Mouse (Mus musculus) hindbrain, embryonic 16.5 days (tissue): ENCODE results near the gene Cmip. TPM values are rescaled to one million over a fixed set of nuclear protein-coding genes. Genes with fewer than 3 reads are reported as not detected.
A peak's percentile ranks its signal among the peaks of the same experiment; 100 is the strongest.

ENCODE experiments used
- ATAC-seq: fragments of 200-750 bp; cut with Nextera tagmentation; 2 replicates; pipeline ENCODE4 v1.8.0; 2017; ENCODE audit warnings: moderate TSS enrichment, moderate library complexity
- H3K27ac ChIP-seq: fragments of 300-500 bp; sonication (generic); 2 replicates; pipeline ENCODE4 v1.5.1; 2014; ENCODE audit warnings: low read depth, mild to moderate bottlenecking, control low read depth, low read length, moderate library complexity
- H3K27me3 ChIP-seq: fragments of 300-500 bp; sonication (generic); replicated peaks from 2 replicates; pipeline ENCODE4 v1.6.1; 2014; ENCODE audit warnings: low read length; ENCODE audit not compliant: control insufficient read depth, insufficient read depth
- H3K36me3 ChIP-seq: fragments of 300-500 bp; sonication (generic); 2 replicates; pipeline ENCODE4 v1.6.1; 2014; ENCODE audit warnings: mild to moderate bottlenecking, low read length, moderate library complexity, mixed read lengths; ENCODE audit not compliant: control insufficient read depth, insufficient read depth
- H3K4me1 ChIP-seq: fragments of 300-500 bp; sonication (generic); 2 replicates; pipeline ENCODE4 v1.6.1; 2014; ENCODE audit warnings: low read depth, low read length; ENCODE audit not compliant: control insufficient read depth, insufficient read depth
- H3K4me2 ChIP-seq: fragments of 300-500 bp; sonication (generic); 2 replicates; pipeline ENCODE4 v1.6.1; 2014; ENCODE audit warnings: mild to moderate bottlenecking, low read length, control low read depth, moderate library complexity
- H3K4me3 ChIP-seq: fragments of 300-500 bp; sonication (generic); 2 replicates; pipeline ENCODE4 v1.5.1; 2014; ENCODE audit warnings: mild to moderate bottlenecking, low read length, control low read depth, moderate library complexity
- H3K9ac ChIP-seq: fragments of 300-500 bp; sonication (generic); 2 replicates; pipeline ENCODE4 v1.6.1; 2014; ENCODE audit warnings: low read depth, mild to moderate bottlenecking, control low read depth, low read length, moderate library complexity
- H3K9me3 ChIP-seq: fragments of 300-500 bp; sonication (generic); 2 replicates; pipeline ENCODE4 v1.6.1; 2014; ENCODE audit warnings: mild to moderate bottlenecking, low read length, moderate library complexity; ENCODE audit not compliant: control insufficient read depth
- WGBS: fragments of 180-500 bp; shearing (Covaris S2); extraction: QIAGEN DNeasy Blood & Tissue Kit; methylation state at CpG from one replicate; pipeline ENCODE4 v1.1.7; 2014; 5-methylcytosine and 5-hydroxymethylcytosine counted together
- polyA plus RNA-seq: library from polyadenylated mRNA; unstranded; fragments of >200 nt; fragmentation: Nextera tagmentation; extraction: Ambion mirVana; gene quantifications from 2 replicates; pipeline ENCODE4 v1.2.1, GENCODE M21; 2015

Cmip gene
- polyA plus RNA-seq, 1 experiment from 2014 or later, result 143 TPM

DNA sequence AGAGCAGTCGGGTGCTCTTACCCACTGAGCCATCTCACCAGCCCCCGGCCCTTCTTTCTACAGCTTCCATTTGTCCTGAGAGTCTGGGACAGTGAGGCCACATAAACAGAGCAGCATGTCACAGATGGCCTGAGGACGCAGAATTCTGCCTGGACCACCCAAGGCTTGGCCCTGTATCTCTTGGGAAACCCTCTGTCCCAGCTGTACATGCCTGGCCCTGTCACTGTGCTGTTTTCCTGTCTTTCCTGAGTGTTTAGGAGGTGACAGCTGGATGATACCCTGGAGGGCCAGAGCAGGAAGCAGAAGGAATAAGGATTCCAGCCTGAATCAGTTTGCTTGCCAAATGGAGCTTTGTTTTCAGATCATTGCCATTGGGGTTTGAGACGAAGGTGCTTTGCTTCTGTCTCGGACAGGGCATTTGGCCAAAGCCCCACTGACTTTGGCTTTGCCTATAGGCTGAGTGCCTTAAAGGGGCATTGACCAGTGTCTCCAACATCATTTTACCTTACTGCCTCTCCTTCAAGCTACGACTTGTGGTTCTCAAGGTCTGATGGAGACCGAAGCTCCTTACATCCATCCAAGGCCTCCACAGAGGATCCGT is 54.2 kb downstream of the Cmip start:
- H3K36me3 ChIP-seq, result no peaks in the 10 kb centered on the region
- WGBS, result 70% methylated on average over 8 of the region's 8 CpGs
- no peaks in the 10 kb centered on the region for H3K27me3 ChIP-seq
- no peak overlapping the region for H3K9ac ChIP-seq
- no peak overlapping the region for H3K4me2 ChIP-seq
- no peak overlapping the region for H3K4me3 ChIP-seq
- H3K4me1 ChIP-seq, result peaks cover 21% of the 10 kb centered on the region
- no peaks in the 10 kb centered on the region for H3K9me3 ChIP-seq
- peak overlapping the region; percentile 32; the same call in 1 of the 2 replicates for H3K27ac ChIP-seq
- no peak for ATAC-seq

DNA sequence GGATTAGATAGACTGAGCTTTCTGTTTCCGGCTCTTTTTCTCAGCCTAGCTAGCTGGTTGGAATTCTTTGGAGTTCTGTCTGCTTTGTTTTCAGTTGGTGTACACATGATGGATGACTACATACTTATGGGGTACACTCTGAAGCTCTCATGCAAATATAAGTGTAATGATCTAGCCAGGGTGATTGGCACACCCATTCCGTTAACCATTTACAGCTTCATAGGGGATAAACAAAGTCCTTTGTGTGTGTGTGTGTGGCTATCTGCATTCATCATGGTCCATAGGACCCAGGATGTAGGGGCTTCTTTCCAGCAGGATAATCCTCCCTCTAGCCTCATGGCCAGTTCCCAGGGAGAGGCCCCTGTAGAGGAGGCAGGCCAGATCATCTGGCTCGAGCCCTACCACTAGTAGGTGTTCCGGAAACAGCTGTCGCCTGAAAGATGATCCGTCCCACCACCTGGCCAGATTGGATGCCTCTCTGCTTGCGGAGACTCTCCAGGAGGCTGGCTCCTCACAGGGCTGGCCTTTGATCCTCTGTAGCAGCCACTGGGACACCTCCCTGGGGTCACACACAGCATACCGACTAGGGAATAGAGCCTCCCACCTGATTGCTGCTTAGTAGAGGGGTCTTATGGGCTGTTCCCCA is 57.6 kb downstream of the Cmip start:
- peak overlapping the region; percentile 19; the same call in 1 of the 2 replicates for H3K27ac ChIP-seq
- H3K9me3 ChIP-seq, result no peaks in the 10 kb centered on the region
- H3K4me1 ChIP-seq, result peaks cover 16% of the 10 kb centered on the region
- peak; percentile 24; the same call in 1 of the 2 replicates for ATAC-seq
- H3K4me2 ChIP-seq, result no peak overlapping the region
- H3K9ac ChIP-seq, result no peak overlapping the region
- H3K36me3 ChIP-seq, result no peaks in the 10 kb centered on the region
- WGBS, result 21% methylated on average over 8 of the region's 8 CpGs
- no peak overlapping the region for H3K4me3 ChIP-seq
- no peaks in the 10 kb centered on the region for H3K27me3 ChIP-seq

DNA sequence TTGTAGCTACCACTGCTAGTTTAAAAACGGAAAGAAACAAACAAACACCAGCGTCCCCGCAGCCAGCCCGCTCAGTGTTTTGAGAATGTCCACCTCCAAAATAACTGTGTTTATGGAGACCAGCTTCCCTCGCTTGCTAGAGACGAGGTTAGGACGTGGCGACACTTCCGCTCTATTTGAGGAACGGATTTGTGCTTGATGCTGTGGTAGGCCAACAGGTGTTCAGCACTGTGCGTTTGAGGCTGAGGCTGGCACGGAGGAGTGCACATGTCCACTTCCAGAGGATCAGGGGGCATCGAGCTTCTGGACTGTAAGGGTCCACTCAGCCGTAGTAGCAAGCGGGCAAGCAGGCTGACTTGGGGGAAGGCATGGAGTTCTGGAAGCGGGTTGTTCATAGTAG is 58.9 kb downstream of the Cmip start:
- no peaks in the 10 kb centered on the region for H3K27me3 ChIP-seq
- H3K9ac ChIP-seq, result no peak overlapping the region
- no peak overlapping the region for H3K4me3 ChIP-seq
- H3K27ac ChIP-seq, result no peak overlapping the region
- no peak overlapping the region for H3K4me2 ChIP-seq
- H3K9me3 ChIP-seq, result no peaks in the 10 kb centered on the region
- ATAC-seq, result no peak
- no peaks in the 10 kb centered on the region for H3K36me3 ChIP-seq
- peaks cover 18% of the 10 kb centered on the region for H3K4me1 ChIP-seq
- 94% methylated on average over 16 of the region's 16 CpGs for WGBS

- WGBS, result 85% methylated on average over 8 of the region's 8 CpGs
- no peak for ATAC-seq
- H3K4me2 ChIP-seq, result no peak overlapping the region
- peaks cover 29% of the 10 kb centered on the region for H3K4me1 ChIP-seq
- H3K27ac ChIP-seq, result no peak overlapping the region
- H3K27me3 ChIP-seq, result no peaks in the 10 kb centered on the region
- no peak overlapping the region for H3K4me3 ChIP-seq
- H3K9me3 ChIP-seq, result no peaks in the 10 kb centered on the region
- no peak overlapping the region for H3K9ac ChIP-seq
- H3K36me3 ChIP-seq, result no peaks in the 10 kb centered on the region
These were observed 60.6 kb downstream of the Cmip start for GRCm38 (mm10) chr8:117317478-117317877.

- Histone ChIP-seq H3K4me1 (peaks cover 34% of the 10 kb centered on the region), H3K9me3 (no peaks in the 10 kb centered on the region), H3K27ac (no peak overlapping the region), H3K36me3 (no peaks in the 10 kb centered on the region), H3K4me2 (no peak overlapping the region), H3K4me3 (no peak overlapping the region), H3K9ac (no peak overlapping the region), H3K27me3 (no peaks in the 10 kb centered on the region)
- ATAC-seq, result no peak
- WGBS, result 77% methylated on average over 26 of the region's 26 CpGs
These were observed 62.3 kb downstream of the Cmip start for GRCm38 (mm10) chr8:117318911-117319826.

DNA sequence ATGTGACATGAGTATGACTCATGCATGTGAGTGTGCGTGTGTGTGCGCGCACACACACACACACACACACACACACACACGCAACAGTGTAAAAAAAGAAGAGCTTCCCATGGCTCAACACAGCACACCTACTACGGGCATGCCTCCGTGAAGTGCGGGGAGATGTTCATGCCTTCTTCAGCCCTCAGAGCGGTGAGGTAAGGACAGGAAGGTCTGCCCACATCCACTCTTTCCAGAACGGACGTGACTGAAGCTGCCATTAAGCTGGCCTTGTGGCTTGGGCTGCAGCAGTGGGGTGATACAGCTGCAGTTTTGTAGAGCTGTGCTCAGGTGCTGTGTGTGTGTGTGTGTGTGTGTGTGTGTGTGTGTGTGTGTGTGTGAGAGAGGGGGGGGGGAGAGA is 63.8 kb downstream of the Cmip start:
- no peak overlapping the region for H3K4me2 ChIP-seq
- no peak for ATAC-seq
- H3K4me1 ChIP-seq, result peaks cover 26% of the 10 kb centered on the region

GRCm38 (mm10) chr8:117321232-117321631 is 64.4 kb downstream of the Cmip start:
- no peaks in the 10 kb centered on the region for H3K9me3 ChIP-seq
- peaks cover 26% of the 10 kb centered on the region for H3K4me1 ChIP-seq
- no peak overlapping the region for H3K4me3 ChIP-seq
- H3K9ac ChIP-seq, result no peak overlapping the region
- H3K27ac ChIP-seq, result peak overlapping the region; percentile 5
- no peak overlapping the region for H3K4me2 ChIP-seq
- no peaks in the 10 kb centered on the region for H3K36me3 ChIP-seq
- no peaks in the 10 kb centered on the region for H3K27me3 ChIP-seq
- ATAC-seq, result no peak
- 71% methylated on average over 15 of the region's 15 CpGs for WGBS

More for the DNA sequence above, 63.8 kb downstream of the Cmip start:
- no peaks in the 10 kb centered on the region for H3K36me3 ChIP-seq
- H3K9me3 ChIP-seq, result no peaks in the 10 kb centered on the region
- WGBS, result 89% methylated on average over 10 of the region's 10 CpGs
- no peak overlapping the region for H3K4me3 ChIP-seq
- H3K9ac ChIP-seq, result no peak overlapping the region
- no peaks in the 10 kb centered on the region for H3K27me3 ChIP-seq
- H3K27ac ChIP-seq, result no peak overlapping the region; the same call in 1 of the 2 replicates

DNA sequence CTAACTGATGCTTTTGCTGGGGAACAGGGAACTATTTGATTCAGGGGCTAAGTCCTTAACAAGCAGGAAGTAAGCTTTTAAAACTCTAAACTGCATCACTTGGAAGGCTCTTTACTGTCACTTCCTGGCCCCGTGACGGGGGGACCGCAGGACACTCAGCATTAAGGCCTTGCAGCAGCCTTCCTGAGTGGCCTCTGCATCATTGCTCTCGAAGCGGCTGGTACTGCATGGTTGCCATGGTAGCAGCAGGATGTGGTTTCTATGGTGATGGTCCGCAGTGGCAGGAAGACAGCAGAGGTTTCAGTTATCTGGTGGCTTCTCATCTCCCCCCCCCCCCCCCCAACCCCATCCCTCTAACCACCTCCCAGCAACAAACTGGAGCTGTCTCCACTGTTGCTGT is 65.2 kb downstream of the Cmip start:
- peak; percentile 87 for ATAC-seq
- Histone ChIP-seq H3K27ac (peak overlapping the region; percentile 77), H3K4me3 (no peak overlapping the region), H3K27me3 (no peaks in the 10 kb centered on the region), H3K4me2 (peak overlapping the region; percentile 42), H3K36me3 (no peaks in the 10 kb centered on the region), H3K9me3 (no peaks in the 10 kb centered on the region), H3K4me1 (peaks cover 27% of the 10 kb centered on the region), H3K9ac (0 out of 2 replicates have a peak overlapping the region, but pooled peaks have one; percentile 33)
- WGBS, result 22% methylated on average over 6 of the region's 6 CpGs
